Mouse (Mus musculus): ENCODE results near the gene Ephb6.

Gene Ephb6

GRCm38 (mm10) chr6:41630791-41631190 lies 25.5 kb downstream of the Ephb6 start:
- no peak for DNase-seq

- no peak for DNase-seq
These were observed 26.3 kb downstream of the Ephb6 start for GRCm38 (mm10) chr6:41631549-41631948.

GRCm38 (mm10) chr6:41635211-41635610 lies 29.9 kb downstream of the Ephb6 start:
- no peak for DNase-seq

GRCm38 (mm10) chr6:41636178-41636577 lies 30.9 kb downstream of the Ephb6 start, which contains the start of gene Trpv6:
Gene Trpv6 (minus strand): TSS chr6:41636405.
- no peak for DNase-seq

- no peak for DNase-seq
These were observed 32.1 kb downstream of the Ephb6 start for GRCm38 (mm10) chr6:41637393-41637792.

- no peak for DNase-seq
These were observed 32.7 kb downstream of the Ephb6 start for GRCm38 (mm10) chr6:41637927-41638506.

- DNase-seq: no peak
These were observed 35.2 kb downstream of the Ephb6 start for GRCm38 (mm10) chr6:41640449-41640848.

- no peak for DNase-seq
These were observed 36.0 kb downstream of the Ephb6 start for GRCm38 (mm10) chr6:41641173-41641866.

GRCm38 (mm10) chr6:41642765-41643164 lies 37.5 kb downstream of the Ephb6 start:
- DNase-seq: no peak

GRCm38 (mm10) chr6:41643227-41643626 lies 37.9 kb downstream of the Ephb6 start:
- DNase-seq: no peak

- DNase-seq: no peak
These were observed 40.9 kb downstream of the Ephb6 start for GRCm38 (mm10) chr6:41646220-41646619.

GRCm38 (mm10) chr6:41646672-41647071 lies 41.4 kb downstream of the Ephb6 start:
- no peak for DNase-seq

GRCm38 (mm10) chr6:41653173-41653572 lies 47.9 kb downstream of the Ephb6 start:
- DNase-seq: no peak

GRCm38 (mm10) chr6:41654648-41655047 lies 49.4 kb downstream of the Ephb6 start:
- no peak for DNase-seq

- no peak for DNase-seq
These were observed 53.2 kb downstream of the Ephb6 start for GRCm38 (mm10) chr6:41658487-41658886.

GRCm38 (mm10) chr6:41662320-41662719 lies 57.0 kb downstream of the Ephb6 start:
- DNase-seq: no peak

Measured in cerebellum, adult 18-20 months (tissue).